Mouse (Mus musculus) E14TG2a.4 (cell line): ENCODE data around the gene Rbm26.

Experiments
- CTCF ChIP-seq: conservative IDR thresholded peaks from 2 replicates; pipeline ENCODE4 v1.5.1; 2014; ENCODE audit warnings: low read length
- NANOG ChIP-seq: IDR thresholded peaks from 2 replicates; pipeline ENCODE4 v1.6.1; 2014; ENCODE audit warnings: borderline replicate concordance, low read length, mixed read lengths
- POU5F1 ChIP-seq: IDR thresholded peaks from 2 replicates; pipeline ENCODE4 v1.6.1; 2014; ENCODE audit warnings: low read length, borderline replicate concordance

- TF ChIP-seq CTCF: no peak
- TF ChIP-seq POU5F1: no peak
- TF ChIP-seq NANOG: no peak
Measured at GRCm38 (mm10) chr14:105219525-105220376, 42.6 kb upstream of the Rbm26 start.
